Mouse (Mus musculus) megakaryocyte progenitor cell, adult 5-6 weeks (primary cell): ENCODE measurements at regions not wholly inside any gene's neighbourhood (a gene's known extent, or its start where the extent isn't known, plus 50 kb on each side); places are given as distances from the start of the nearest gene placed in this dataset.

Experiments
- ATAC-seq: replicated peaks from 2 replicates; pipeline ENCODE4 v1.8.0; 2016; ENCODE audit warnings: mild to moderate bottlenecking, moderate TSS enrichment, inconsistent platforms; ENCODE audit not compliant: poor library complexity

DNA sequence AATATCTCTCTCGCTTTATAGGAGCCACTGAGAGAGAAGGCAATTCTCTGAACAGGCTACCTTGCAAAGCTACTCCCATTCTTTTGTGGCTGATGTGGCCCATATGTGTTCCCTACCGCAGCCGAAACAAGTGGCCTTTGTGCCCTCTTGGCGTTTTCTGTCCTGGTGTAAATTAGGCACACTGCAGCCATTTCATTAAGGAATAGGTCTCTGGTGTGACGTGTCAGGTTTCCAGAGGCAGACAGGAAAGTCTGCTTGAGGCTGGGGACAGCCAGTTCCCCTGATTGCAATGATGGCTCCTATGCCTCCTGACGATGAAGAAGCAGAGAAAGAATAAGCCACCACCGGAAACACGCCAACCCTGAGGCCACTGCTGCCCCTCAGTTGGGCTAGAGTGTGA is 59.3 kb upstream of the Bcor start:
- no peak for ATAC-seq

DNA sequence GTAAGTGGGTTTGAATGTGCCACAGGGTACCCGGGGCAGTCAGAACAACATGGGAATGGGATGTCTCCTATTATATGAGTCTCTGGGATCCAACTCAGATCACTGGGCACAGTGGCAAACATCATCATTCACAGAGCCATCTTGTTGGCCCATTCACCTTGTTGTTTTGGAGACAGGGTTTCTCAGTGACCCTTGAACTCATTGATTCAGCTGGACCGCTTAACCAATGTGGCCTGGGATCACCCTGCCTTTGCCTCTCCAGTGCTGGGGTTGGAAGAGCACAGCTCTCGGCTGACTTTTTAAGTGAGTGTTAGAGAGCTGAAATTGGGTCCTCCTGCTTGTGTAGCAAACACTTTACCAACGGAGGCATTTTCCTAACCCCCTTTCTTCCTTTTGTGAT is 64.2 kb upstream of the Bcor start:
- ATAC-seq = no peak

DNA sequence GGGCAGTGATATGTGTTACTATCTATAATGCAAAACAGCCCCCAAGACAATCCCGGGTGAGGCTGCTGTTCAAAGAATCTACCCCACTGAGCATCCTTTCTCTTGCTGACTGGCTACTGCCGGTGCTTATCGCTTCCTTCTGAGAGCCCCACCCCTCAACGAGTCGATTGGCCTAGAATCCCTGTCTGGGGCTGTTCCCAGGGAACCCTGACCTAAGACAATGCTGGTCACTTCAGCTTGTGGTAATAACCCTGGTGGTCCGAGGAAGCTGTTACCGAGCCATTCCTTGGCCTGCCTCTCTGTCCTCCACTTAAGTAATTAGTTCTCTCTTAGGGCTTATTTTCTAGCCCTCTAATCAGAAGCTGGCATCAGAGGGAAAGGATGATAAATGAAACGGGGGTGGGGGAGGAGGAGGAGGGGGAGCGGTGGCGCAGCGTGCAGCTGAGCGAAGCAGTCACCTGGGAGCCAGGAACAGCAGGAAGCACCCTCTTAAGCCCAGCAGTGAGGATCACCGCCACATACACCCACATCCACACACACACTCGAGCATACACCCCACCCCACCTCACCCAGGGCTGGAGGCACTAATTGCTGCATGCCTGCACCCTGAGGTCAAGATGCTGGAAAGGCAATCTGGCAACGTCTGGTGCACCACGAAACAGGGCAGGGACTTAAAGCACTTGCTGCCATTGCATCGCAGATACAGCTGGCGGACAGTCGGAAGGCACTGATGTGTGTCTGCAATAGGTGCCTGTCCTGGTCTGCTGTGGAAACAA is 65.1 kb upstream of the Bcor start:
- no peak for ATAC-seq

DNA sequence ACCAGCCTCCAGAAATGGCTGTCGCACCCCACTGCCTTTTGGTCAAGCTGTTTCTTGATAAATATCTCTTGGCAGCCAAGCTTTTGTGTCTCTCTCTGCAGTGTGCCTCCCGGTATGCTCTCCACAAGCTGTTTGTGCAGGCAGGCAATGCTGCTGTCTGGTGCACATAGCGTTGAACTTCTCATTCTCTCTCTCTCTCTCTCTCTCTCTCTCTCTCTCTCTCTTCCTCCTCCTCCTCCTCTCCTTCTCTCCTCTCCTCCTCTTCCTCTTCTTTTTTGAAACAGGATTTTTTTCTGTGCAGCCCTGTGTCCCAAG is 65.7 kb upstream of the Bcor start:
- ATAC-seq = no peak

DNA sequence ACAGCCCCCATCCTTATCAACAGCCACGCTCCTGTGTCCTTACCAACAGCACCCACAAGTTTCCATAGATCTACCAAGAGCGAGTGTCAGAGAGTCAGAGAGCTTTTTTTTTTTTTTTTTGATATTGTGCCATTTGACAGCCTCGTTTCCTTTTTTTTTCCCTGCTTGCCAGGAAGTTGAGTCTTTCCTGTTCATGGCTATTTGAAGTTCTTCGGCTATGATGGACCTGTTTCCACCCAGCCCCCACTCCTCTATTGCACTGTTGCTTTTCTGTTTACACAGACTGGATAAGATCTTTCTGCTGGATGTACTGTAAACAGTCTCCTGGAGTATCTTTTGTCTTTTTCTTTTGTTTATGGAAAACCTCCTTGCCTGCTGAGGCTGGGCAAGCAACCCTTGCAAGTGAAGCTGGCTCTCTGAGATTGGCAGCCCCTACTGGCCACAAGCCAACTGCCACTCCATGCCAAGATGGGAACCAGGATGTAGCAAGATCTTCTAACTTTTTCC is 80.4 kb upstream of the Bcor start:
- peak; percentile 48; the same call in 1 of the 2 replicates for ATAC-seq

- no peak for ATAC-seq
Observed at GRCm38 (mm10) chrX:12241751-12242150, 81.6 kb upstream of the Bcor start.

- ATAC-seq = no peak
Observed at GRCm38 (mm10) chrX:12249071-12249470, 88.9 kb upstream of the Bcor start.

GRCm38 (mm10) chrX:12249911-12250310 is 89.8 kb upstream of the Bcor start:
- ATAC-seq = peak; percentile 32

DNA sequence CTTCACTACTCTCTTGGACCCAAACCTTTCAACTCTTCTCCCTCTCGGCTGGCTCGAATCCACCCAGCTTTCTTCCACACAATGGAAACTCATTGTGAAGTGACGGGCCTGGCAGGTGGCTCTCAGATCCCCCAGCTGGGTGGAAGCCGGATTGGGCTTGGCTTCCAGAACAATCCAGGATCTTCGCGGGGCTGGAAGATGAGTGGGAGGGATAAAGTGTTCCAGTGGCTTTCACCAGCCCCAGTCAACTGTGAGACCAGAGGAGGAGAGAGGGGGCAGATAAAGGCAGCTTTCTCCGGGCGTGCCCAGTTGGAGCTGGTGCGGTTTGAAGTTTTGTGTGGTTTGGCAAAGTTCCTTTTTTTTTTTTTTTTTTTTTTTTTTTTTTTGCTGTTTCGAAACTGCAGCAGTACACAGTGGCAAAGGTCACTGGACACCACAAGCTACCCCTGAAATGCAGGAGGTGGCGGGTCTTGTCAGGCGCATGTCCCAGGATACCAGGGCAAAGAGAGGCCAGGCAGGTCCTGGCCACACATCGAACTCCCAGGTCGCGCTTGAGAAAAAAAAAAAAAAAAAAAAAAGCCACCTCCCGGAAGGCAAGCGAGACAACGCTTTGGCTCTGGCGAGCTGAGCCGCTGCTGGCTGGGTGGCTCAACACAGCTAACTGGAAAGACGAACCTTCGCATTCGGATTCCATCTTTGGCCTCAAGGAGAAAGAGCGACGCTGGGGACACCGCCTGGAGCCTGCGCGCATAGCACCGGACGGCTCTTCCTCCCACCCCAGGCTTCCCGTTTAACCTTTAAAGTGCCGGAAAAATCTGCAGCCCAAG is 91.9 kb upstream of the Bcor start:
- peak; percentile 89 for ATAC-seq

DNA sequence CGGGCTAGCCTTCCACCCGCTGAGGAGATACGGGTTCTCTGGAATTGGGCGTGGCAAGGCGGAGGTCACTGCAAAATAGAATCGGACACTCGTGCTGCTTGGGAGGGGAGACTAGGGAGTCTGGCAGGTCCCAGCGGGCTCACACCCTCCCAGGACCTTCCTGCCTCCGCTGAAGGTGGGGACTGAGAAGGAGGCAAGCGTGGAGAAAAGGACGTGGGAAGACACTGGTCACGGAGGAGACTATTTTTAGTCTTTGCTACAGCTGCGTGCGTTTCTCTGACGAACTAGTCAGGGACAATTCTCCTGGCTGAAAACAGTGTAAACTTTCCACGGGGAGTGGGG is 92.5 kb upstream of the Bcor start:
- ATAC-seq = no peak

DNA sequence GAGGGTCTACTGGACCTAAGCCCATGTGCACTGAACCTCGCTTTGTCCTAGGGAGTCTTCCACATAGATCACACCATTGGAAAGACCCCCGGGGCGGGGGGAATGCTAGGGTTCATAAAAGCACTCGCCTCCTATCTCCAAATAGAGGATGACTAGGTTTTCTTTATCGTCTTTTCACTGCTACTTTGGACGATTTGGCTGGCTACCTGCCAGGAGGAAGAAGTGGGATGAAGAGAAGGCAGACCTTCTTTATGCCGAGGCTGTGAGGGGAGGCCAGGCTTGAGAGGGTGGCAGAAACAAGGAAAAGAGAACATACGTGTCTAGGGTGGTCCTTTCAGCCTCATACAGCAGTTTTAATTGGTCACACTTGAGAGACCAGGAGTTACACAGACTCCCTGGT is 96.6 kb upstream of the Bcor start:
- no peak for ATAC-seq

DNA sequence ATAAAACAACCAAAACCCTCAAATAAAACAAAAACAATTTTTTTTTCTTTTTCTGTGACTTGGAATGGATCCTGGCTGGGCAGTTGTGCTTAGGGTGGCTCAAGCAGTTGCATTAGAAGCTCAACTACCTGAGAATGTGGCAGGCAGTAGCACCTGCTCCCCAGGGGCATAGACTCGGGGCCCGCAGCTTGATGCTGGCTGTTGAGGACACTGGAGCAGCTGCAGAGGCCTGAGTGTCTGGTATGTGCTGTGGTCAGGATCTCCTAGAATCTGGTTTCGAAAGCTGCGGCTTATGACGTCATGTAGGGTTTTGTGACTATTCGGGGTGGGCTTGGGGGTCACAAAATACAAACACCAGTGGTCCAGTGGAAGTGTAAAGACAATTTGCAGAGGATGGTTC is 103.7 kb upstream of the Bcor start:
- no peak for ATAC-seq

DNA sequence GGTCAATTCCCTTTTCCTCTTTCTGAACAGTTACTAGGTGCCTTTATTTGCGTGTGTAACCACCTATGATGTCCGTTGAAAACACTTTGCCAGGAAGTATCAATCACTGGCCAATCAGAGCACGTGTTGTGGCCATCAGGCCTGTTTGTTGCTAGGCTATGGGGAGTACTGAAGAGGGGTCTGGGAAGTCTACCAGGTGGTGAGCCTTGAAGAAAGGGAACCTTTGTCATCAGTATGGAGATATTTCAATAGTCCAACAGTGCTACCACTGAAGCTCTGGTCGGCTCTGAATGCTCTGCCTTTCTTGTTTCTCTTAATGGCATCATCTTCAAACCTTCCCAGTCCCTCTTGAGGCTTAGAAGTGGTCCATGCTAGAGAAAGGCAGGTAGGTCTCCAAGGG is 124.6 kb upstream of the Bcor start:
- no peak for ATAC-seq

- ATAC-seq = no peak
Observed at GRCm38 (mm10) chrX:12285141-12285540, 125.0 kb upstream of the Bcor start.

- ATAC-seq = no peak
Observed at GRCm38 (mm10) chrX:12285976-12286909, 126.1 kb upstream of the Bcor start.

- ATAC-seq = no peak
Observed at GRCm38 (mm10) chrX:12286910-12287522, 126.9 kb upstream of the Bcor start.

DNA sequence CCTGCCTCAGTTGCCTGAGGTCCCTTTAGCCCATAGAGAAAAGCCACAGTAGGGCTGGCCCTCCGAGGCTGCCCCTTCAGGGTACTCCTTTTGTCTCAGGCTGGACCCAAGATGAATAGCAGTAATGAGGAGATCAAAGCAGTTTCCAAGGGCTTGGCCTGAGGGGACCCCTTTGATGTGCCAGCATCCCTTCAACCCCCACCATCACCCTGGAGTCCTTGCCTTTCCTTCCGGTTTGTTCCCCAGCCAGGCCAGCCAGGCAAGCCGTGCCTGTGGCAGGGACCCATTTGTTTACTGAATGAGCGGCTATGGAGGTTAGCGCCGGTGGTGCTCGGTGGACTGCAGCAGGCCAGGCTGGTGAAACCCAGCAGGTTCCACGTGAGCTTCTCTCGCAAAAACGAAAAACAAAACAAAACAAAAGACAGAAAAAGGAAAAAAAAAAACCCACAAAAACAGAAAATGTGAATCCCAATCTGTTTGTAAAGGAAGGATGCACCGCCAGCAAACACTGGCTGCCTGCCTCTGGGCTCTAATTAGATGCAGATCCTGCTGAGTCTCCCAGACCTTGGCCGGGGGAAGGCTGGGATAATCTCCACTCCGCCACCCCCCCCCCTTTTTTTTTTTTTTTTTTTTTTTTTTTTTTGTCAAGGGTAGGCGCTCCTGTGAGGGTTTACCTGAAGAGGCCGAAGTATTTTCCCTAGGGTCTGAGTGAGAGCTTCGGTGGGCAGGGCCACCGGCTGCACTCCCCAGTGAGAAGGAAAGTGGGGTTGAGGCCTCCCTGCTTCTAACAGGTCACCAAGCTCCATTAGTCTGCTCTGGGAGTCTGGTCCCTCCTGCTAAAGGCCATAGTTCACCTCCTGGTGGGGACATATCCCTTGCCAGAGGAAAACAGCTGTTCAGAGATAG is 127.8 kb upstream of the Bcor start:
- no peak for ATAC-seq

DNA sequence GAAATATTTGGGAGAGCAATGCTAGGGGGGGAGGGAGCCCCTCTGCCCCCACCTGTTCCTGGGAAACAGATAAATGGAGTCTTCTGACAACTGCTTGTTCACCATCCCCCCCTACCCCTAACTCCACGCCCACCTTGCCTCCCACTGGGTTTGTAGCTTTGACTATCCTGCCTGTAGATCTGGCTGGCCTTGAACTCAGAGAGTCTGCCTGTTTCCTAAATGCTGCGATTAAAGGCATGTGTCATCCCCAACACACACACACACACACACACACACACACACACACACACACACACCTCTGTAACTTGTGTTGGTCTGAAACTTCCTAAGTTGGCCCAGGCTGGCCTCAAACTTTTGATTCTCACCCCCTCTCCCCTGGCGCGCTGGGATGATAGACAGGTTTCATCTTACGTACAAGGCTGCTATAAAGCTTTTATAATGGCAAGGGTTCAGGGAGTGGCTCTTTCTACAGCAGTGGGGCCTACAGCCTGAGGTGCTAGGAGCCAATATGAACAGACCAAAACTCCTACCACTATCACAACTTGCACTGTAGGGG is 128.5 kb upstream of the Bcor start:
- no peak for ATAC-seq

GRCm38 (mm10) chrX:12293146-12293545 is 133.0 kb upstream of the Bcor start:
- ATAC-seq = no peak

DNA sequence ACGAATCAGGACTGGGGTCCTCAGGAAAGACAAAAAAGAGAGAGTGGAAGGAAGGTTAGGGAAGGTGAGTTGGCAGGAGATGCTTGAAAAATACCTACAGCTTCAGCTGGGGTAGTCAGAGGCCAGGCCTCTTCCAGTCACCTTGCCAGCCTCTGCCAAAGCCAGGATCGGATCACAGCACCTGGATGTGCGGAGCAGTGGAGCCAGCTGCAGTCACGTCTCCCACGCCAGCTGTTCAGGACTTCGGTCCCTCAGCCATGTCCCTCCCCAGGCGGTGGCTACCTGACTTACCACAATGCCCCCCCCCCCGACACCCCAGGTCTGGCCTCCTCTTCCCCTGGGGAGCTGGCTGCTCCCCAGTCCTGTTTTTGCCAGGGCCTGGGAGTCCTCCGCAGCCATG is 134.3 kb upstream of the Bcor start:
- no peak for ATAC-seq
